28 mouse cellular contexts compared by ENCODE assay signal in the genomic region with DNA sequence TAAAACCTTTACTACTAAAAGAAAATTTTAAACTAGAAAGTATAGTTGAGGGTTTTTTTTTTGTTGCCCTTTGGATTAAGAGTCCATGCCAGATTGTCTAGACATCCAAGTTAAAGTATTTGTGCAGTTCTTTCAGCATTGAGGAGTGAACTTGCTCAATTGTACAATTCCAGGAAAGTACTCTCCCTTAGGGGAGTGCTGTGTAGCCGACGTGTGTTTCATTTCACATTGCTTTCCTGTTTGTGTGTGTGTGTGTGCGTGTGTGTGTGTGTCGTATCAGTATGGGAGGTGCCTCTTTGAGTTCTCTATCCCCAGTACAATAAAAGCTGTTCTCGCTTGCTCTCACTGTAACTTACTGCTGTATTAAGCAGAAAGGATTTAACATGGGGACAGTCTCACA.
DNase-seq lines count a peak whose midpoint lies in the region; ATAC-seq and TF ChIP-seq lines count a peak whose summit lies in the region.
"Had no signal": no experiment of that assay in that cellular context is flagged by ENCODE, and none has a peak within 500 bp of the region (broad histone marks: within the 10 kb centered on the region; RNA-seq: fewer than 3 reads in every experiment).

No protein-coding gene starts in this region.

- no peak for ATAC-seq in neural tube, embryonic 13.5 days (ENCODE audit: low read depth)
- no peak for ATAC-seq in neural tube, embryonic 15.5 days (ENCODE audit: low FRiP score)
- ATAC-seq: forebrain, embryonic 14.5 days; inflammation-experienced regulatory T-cells, adult 6 months; midbrain, embryonic 13.5 days had no signal

- H3K36me3 ChIP-seq in kidney, adult 2 months (ENCODE audit: control insufficient read depth, insufficient read depth, low read length): no peaks in the 10 kb centered on the region
- H3K36me3 ChIP-seq in neural tube, embryonic 13.5 days: peaks cover 48% of the 10 kb centered on the region
- H3K36me3 ChIP-seq in neural tube, embryonic 15.5 days: peaks cover 33% of the 10 kb centered on the region

- intact Hi-C loops in heart, postnatal 10 days (cut with DNase I): no loop called here

- no peak overlapping the region for H3K4me3 ChIP-seq in kidney, adult 2 months (ENCODE audit: insufficient read depth, low read depth, low read length)
- no peak overlapping the region for H3K4me3 ChIP-seq in neural tube, embryonic 13.5 days
- H3K4me3 ChIP-seq in neural tube, embryonic 15.5 days (replicated peaks): no peak overlapping the region
- H3K4me3 ChIP-seq: erythroblast, embryonic 14.5 days; heart, embryonic 12.5 days; limb, embryonic 10.5 days; limb, embryonic 15.5 days; midbrain, embryonic 13.5 days had no signal

- H3K4me1 ChIP-seq in kidney, adult 2 months (ENCODE audit: control insufficient read depth, insufficient read depth, low read length): no peaks in the 10 kb centered on the region
- H3K4me1 ChIP-seq in neural tube, embryonic 13.5 days (replicated peaks): peaks cover 28% of the 10 kb centered on the region
- H3K4me1 ChIP-seq in neural tube, embryonic 15.5 days: peaks cover 13% of the 10 kb centered on the region

- DNase-seq in heart, adult 18-20 months: peak; percentile 35 to 44
- no peak for DNase-seq in heart, postnatal 10 days
- peak; percentile 22 for DNase-seq in kidney, adult 2 months
- no peak for DNase-seq in kidney, adult 18-20 months
- no peak for DNase-seq in layer of hippocampus, adult 11-12 months (ENCODE audit: low spot score)
- DNase-seq: adrenal gland, postnatal 36 days; cerebellum, adult 2 months; cerebellum, postnatal 14 days; gastrocnemius, postnatal 14 days; kidney, adult 9 months; kidney, postnatal 10 days; layer of hippocampus, adult 9-11 months; lung, embryonic 14.5 days; right cerebral cortex, postnatal 4 days; thymus, adult 18-20 months; thymus, postnatal 36 days had no signal

- WGBS in kidney, adult 2 months: 58% methylated on average over 5 of the region's 5 CpGs
- WGBS in neural tube, embryonic 13.5 days: 79% methylated on average over 5 of the region's 5 CpGs
- 71% methylated on average over 5 of the region's 5 CpGs for WGBS in neural tube, embryonic 15.5 days

- no peak overlapping the region for H3K4me2 ChIP-seq in neural tube, embryonic 13.5 days
- no peak overlapping the region for H3K4me2 ChIP-seq in neural tube, embryonic 15.5 days
- H3K4me2 ChIP-seq: heart, embryonic 12.5 days; limb, embryonic 15.5 days; lung, embryonic 14.5 days; midbrain, embryonic 13.5 days had no signal

- no peak for TF ChIP-seq POLR2A in kidney, adult 2 months (IDR thresholded peaks at IDR 0.05; ENCODE audit: low read depth, low read length)

- TF ChIP-seq CTCF in kidney, adult 2 months (conservative IDR thresholded peaks at IDR 0.05; ENCODE audit: insufficient read depth, insufficient read length, low read depth, low read length): no peak

- peak overlapping the region; percentile 12; the same call in 1 of the 2 replicates for H3K9ac ChIP-seq in neural tube, embryonic 13.5 days
- H3K9ac ChIP-seq in neural tube, embryonic 15.5 days (replicated peaks): no peak overlapping the region
- H3K9ac ChIP-seq: heart, embryonic 12.5 days; limb, embryonic 15.5 days; liver, embryonic 14.5 days; lung, embryonic 14.5 days; midbrain, embryonic 13.5 days had no signal

- H3K27me3 ChIP-seq in kidney, adult 2 months (replicated peaks; ENCODE audit: control insufficient read depth, insufficient read depth, low read length): no peaks in the 10 kb centered on the region
- H3K27me3 ChIP-seq in neural tube, embryonic 13.5 days: no peaks in the 10 kb centered on the region
- H3K27me3 ChIP-seq in neural tube, embryonic 15.5 days (replicated peaks): no peaks in the 10 kb centered on the region
- H3K27me3 ChIP-seq: heart, embryonic 12.5 days; limb, embryonic 15.5 days; midbrain, embryonic 13.5 days had no signal

- H3K9me3 ChIP-seq in neural tube, embryonic 13.5 days: no peaks in the 10 kb centered on the region
- no peaks in the 10 kb centered on the region for H3K9me3 ChIP-seq in neural tube, embryonic 15.5 days (replicated peaks)
- H3K9me3 ChIP-seq: heart, embryonic 12.5 days; limb, embryonic 10.5 days; limb, embryonic 15.5 days; midbrain, embryonic 13.5 days had no signal

- no peak overlapping the region for H3K27ac ChIP-seq in kidney, adult 2 months (ENCODE audit: insufficient read depth, low read depth, low read length)
- H3K27ac ChIP-seq in neural tube, embryonic 13.5 days (replicated peaks): peak overlapping the region; percentile 64; the same call in 1 of the 2 replicates
- H3K27ac ChIP-seq in neural tube, embryonic 15.5 days (replicated peaks): no peak overlapping the region
- H3K27ac ChIP-seq: limb, embryonic 10.5 days; limb, embryonic 15.5 days; liver, embryonic 14.5 days; macrophage; midbrain, embryonic 13.5 days; stomach, postnatal 0 days had no signal

Comparison
In these comparisons a context has a peak if more than half of its experiments do, and no peak if none do; other contexts are left out.
1. DNase-seq: peak in heart, adult 18-20 months (2 of 2) and kidney, adult 2 months (single experiment); none in heart, postnatal 10 days (0 of 2), kidney, adult 18-20 months (single experiment) and layer of hippocampus, adult 11-12 months (single experiment).